Mouse (Mus musculus): ENCODE results near the gene Slco1a5.
"Not testable (repeated sequence)": the region's sequence is repeated elsewhere in the genome, so short reads cannot be mapped to it uniquely, and the experiment has no call there.

Gene Slco1a5

DNA sequence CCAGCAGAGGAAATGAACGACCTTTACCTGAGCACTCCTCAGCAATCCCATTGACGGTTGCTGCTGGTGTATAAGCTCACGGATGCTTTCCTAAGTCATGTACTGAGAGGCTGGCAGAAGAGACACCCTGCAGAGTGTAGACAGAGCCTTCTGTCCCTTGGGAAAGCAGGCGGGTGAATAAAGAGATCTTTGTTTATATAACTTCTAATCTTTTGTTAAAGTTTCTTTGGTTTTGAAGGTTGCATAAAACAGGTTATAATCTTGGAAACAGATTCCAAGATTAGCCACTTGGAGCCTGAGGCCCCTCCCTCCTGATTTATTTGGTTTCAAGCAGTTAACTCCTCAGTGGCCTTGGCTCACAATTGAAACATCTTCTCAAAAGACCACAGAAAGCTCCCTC lies at the start of gene Slco1a5:
Gene Slco1a5, minus strand, starts transcription at position 101 of the 400 bp plus-strand sequence.
- no peak for DNase-seq

DNA sequence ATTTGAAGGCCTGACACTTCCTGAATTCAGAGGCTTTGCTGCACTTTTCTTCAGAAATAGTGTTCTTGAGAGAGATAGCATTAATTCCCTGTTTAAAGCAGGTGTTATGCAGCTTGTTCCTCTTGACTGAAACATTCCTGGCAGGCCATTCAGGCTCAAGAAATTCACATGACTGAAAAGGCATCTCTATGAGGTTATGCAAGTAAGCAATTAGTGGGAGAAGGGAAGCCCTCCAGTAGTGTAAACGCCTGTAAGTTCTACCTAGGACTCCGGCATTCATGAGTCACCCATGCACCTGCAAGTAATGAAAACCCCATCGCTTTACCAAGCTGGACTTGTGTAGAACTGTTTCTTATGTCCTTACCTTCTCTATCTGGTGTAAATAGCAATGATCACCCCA lies 46.8 kb upstream of the Slco1a5 start:
- DNase-seq: no peak

DNA sequence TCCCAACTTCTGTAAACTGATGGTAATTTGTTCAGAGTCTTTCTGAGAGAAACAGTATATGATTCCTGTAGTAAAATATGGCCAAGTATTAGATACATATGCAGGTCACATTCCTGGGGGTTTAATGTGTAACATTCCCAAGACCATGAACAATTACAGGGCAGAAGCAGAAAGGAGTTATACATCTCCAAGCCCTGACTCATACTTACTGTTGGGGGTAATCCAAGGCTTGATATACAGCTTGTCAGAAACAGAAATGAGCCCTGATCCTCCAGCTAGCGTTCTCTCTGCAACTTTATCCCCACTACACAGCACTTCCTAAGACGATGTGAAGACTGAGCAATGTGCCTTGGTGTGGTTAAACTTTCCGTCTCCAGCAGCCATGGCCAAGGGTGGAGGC lies 44.8 kb upstream of the Slco1a5 start:
- no peak for DNase-seq

DNA sequence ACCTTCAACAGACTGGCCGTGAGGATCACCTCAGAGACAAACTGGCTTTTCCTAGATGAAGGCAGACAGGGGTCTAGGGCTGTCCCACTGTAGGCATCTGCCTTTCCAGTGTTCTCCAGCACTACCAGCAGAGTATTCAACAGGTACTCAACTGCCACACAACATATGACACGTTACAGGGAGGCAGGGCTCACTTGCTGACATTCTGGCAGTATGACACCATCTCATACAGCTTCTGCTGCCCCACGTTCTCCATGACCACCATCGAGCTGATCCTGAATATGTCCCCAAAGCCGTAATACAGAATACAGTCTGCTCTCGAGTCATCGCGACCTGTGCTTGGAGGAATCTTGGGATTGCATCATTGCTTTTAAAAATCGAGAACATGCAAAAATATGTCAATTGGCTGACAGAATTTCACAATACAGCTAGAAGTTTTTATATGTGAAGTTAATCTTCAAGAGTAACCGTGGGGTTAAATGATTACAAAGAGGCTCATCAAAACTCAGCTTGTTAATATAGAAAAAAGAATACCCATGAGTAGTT lies 43.8 kb upstream of the Slco1a5 start:
- no peak for DNase-seq

DNA sequence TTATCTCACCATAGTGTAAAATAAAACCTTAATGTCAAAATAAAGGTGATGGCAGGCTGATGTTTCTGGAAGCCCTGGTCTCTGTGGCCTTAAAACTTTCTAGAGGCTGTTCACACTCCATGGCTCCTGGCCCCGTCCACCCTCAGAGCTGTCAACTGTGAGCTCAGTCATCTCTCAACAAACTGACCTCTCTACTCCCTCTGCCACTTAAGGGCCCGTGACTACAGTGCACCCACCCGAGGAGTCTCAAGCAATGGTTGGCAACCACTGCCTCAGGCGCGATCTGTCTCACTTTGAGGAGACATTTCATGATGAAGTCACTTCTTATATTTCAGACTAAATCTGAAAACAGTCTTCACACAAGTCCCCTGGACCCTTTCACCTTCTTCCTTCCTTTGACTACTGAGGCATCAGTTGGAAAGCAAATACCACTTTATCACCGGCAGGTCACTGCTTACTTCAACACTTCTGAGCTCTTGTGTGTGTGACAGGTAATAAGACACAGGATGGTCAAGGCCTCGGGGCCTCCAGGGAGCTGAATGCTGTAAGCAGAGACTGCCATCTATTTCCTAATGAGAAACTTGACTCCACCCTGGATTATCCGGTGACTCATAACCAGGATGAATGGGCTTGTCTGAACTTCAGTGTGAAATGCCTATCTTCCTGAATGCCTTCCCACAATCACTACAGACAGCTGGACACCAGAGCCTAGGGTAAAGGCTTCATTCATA lies 43.1 kb upstream of the Slco1a5 start:
- DNase-seq: no peak

DNA sequence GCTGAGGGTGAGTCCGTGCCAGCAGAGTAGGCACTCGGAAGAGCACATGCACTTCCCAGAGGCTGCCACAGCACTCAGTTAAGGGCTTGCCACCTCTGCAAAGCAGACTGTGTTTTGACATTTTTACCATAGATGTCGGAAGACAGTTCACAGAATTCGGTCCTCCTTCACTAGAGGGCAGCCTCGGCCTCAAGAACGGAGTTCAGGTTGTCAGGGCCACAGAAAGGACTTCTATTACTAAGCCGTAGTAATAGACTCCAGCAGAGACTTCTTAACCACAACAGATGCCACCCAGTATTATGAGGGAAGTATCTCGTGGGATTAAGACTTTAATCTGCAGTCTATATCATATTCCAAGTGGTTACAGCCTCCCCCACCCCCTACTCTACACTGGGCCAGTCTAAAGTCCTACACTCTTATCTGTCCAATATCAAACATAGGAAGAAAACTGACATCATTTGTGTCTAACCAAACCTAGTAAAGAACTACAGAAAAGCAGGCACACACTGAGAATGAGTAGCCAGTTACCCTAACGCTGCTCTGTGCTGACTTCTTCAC lies 40.3 kb upstream of the Slco1a5 start:
- no peak for DNase-seq

DNA sequence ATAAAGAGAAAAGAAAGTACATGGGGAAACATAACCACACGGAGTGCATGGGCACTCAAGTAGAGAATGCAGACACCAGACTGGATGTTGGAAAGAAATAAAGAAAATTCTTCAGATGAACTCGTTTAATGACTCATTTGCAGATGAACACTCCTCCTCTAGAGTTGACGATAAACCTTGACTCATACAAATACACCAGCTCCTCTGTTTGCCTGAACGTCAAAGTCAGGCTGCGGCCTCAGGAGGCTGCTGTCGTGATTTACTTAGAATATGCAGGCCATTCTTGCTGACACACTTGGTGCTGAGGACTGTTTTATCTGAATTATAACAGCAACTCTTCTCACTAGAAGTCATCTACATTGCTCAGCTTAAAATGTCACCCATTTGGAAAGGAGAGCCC lies 39.3 kb upstream of the Slco1a5 start:
- no peak for DNase-seq

DNA sequence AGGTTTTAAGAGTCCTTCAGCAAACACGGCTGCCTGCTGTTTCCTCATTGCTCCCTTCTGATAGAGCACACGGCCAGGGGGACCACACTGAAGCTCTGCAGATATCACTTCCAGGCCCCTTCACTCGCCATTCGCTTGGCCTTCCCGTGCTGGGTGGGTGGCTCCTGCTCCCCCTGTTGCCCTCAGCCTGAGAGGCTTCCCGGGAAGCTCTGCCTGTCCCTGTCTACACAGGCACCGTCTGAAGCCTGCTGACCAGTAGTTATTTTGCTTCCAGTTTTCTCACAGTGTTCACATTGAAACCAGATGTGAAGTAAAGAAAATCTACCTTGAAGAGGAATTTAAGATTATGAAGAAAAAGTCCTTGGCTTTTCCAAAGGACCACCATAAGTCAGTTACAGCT lies 34.3 kb upstream of the Slco1a5 start:
- no peak for DNase-seq

DNA sequence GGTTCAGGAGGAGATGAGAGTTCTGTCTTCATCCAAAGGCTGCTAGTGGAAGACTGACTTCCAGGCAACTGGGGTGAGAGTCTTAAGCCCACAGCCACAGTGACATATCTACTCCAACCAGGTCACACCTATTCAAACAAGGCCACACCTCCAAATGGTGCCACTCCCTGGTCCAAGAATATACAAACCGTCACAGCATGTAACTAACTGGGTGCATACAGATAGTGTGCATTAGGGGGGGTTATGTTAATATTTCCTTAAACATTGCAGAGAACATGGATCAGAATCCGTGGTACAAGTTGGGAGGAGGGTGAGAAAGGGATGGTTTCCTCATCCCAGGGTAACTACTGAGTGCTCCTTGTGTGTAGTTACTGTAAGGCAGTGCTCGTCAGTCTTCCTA lies 29.3 kb upstream of the Slco1a5 start:
- not testable (repeated sequence) for DNase-seq

DNA sequence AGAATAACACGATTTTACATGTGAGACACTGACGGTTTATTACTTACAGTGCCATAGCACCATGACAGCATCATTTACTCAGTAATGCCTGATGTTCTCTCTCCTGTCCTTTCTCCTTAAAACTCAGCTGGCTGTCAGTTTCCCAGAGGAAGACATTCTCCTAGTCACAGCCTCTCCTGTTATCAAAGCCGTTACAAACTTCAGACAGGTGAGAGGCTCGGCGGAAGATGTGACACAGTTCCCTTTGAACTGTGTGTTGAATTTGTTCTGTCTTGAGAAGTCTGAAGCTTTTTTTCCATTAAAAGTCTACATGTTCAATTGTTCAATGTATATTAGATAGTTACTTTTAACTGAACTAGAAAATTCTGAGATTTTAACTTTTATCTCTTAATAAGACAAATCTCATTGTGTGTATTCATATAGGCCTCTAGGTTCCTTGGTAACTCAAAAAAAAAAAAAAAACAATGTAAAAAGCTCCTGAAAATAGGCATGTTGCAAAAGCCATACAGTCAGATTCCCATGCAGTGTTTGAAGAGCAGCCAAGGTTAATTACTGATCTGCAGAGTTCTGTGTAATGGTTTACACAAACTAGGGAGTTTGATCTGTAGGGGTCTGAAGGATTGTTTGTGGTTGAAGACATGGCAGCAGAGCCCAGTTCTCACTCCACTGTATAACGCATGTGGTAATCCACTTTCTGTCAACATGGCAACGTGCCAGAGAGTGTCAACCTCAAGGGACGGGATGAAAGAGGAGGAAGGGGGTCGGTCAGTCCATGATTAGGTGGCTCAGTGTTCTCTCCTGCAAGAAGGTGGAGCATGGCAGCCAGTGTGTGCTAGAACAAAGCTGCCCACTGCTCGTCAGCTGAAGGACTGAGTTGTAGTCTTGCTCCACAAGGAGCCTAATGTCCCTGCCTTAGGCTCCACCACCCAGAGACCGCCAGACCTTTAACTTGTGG lies 24.9 kb upstream of the Slco1a5 start:
- DNase-seq: no peak

DNA sequence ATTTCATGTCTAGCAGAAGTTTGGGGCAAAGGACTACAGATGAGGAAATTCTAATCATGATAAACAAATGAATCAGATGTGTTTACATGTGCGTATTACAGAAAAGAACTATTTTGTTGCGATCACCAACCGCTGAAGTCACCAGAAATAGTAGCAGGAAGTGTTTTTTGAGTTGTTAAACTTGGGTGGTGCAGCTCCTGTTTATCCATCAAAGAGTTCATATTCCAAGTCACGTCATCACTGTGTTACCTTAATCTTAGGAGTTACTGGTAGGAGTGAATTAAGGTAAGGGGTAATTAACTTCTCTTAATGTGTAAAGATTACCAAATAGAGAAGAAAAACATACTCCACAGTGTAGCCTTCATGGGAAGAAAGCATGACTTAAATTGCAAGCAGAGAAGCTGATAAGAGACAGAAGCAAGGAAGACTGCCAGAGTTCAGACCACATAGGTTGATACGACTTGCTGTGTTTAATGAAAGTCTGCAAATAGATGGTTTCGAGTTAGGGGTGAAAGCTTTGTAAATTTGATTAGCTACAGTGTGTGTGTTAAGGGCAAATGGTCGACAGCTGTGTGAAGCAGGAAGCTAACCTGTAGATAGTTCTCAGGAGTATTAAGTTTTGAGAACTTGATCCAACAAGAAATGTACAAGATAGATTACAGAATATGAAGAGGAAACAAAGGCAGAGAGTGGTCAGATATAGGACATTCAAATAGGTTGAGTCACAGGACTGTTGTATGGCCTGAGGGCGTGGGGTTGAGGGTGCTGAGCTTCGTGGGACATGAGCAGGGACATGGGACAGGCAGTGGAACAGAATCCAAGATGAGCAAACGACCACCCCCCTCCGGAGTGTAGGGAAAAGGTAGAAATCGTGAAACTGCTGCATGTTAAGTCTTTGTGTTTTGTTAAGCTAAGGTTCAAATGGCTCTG lies 23.7 kb upstream of the Slco1a5 start:
- no peak for DNase-seq

DNA sequence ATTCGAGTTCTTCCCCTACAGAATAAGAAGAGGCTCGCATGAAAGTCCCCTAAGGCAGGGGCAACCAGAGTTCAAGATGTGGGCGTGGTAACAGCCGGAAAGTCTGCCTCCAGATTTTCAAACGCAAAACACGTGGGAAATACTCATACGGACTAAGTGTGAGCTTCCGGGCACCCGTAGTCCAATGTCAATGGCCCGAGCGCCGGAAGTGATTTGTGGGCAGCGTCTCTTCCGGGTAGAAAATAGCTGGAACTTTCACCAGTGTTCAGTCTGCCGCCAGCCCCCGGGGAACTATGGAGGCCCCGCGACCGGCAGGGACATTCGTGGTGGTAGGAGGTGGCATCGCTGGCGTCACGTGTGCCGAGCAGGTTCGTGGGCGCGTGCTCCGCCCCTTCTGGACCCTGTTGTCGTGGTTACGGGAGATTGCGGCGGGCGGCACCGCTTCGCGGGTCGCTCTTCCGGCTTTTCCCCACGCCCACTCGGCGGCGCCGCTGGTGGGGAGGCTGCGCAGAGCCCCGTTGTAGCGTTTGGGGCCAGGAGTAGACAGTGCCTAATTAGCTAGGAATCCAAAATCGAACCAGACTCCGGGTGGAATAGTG lies 22.8 kb upstream of the Slco1a5 start, which contains the start of gene Pyroxd1:
Gene Pyroxd1, plus strand, starts transcription at position 215 of the 599 bp plus-strand sequence.
- DNase-seq: peak; percentile 91

DNA sequence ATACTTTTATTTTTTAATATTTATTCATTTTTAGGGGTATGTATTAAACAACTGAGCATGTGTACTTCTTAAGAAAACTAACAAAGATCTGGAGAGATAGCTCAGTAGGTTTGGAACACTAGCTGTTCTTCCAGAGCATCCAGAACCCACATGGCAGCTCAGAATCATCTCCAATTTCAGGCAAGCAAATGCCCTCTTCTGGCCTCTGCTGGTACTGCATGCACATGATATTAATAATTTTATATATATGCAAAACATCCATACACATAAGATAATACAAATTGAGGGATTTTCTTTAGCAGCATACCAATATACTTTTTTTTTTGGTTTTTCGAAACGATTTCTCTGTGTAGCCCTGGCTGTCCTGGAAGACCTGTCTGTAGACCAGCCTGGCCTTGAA lies 20.8 kb upstream of the Slco1a5 start:
- DNase-seq: peak; percentile 59

DNA sequence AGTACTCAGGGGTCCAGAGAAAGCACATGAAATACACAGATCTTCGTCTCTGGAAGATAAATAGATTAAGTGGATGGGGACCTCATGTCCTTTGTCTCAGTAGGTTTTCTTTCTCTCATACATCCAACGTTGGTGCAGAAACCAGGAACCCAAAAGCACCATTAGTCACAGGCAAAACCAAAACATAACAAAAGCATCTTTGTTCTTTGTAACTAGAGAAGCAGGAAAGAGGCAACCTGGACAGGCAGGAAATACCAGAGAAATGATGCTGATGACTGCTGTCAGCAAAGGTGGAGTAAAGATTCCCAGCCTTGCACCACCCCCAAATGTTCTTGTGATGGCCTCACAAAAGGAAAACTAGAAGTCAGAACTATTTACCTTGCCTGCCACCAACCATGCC lies 16.8 kb upstream of the Slco1a5 start:
- DNase-seq: no peak

DNA sequence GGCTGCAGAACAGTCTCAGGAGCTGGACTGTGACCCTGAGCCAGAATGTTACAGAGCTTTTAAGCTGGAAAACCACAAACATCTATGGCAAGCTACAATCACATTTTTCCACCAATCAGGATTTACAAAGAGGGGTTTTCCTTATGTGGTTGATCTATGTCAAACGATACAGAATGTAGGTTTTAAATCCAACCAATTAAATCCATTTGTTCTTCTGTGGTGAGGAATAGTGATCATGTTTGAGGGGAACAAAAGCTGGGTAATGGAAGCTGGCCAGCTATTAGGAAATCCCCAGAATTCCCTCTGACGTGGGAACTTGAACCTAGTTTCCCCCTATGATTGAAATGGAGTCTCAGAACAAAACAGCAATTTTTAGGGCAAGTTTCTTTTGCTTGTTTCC lies 16.2 kb upstream of the Slco1a5 start:
- DNase-seq: no peak

DNA sequence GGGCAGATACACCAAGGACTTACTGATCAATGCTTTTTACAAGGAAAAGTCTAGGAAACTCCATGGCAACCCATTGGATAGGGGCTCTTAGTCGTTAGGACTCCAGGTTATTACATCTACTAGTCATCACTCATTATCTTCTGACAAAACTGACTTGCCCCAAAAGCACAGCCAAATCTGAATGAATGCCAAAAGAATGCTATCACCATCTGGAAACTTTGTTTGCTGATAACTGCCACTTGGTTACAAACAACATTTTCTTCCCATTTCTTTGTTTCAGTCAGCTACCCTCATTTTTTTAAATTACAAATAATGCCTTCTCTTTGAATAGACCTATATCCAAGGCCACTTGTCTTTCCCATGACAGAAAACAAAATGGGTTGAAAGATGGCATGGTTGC lies 6.4 kb upstream of the Slco1a5 start:
- no peak for DNase-seq

DNA sequence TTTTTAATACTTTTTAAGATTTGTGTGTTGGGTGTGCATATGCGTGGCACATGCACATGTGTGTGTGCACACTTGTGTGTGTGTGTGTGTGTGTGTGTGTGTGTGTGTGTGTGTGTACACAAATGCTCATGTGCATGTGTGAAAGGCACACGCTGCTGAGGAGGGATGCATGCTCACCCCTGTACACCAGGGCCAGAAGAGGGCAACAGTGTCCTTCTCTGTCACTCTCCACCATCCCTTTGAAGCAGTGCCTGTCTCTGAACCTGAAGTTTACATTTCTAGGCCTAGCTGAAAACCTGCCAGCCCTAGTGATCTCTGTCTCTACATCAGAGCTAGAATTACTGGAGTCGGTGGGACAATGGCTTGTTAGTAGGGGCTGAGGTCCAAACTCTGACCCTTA lies 3.8 kb upstream of the Slco1a5 start:
- DNase-seq: no peak

DNA sequence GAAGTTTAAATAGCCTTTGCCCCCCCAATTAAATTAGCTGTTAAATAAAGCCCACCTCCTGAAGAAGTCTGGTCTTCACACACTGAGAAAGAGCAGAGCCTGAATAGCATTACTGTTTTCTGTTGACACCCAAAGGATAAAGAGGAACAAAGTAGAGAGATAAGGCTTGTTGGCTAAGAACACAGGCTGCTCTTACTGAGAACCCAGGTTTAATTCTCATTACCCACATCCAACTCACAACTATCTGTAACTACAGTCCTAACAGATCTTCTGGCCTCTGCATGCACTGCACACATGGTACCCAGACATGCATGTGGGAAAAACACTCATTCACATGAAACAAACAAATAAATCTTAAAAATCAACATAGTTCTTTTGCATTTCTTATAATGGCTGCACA lies 5.7 kb downstream of the Slco1a5 start:
- no peak for DNase-seq

DNA sequence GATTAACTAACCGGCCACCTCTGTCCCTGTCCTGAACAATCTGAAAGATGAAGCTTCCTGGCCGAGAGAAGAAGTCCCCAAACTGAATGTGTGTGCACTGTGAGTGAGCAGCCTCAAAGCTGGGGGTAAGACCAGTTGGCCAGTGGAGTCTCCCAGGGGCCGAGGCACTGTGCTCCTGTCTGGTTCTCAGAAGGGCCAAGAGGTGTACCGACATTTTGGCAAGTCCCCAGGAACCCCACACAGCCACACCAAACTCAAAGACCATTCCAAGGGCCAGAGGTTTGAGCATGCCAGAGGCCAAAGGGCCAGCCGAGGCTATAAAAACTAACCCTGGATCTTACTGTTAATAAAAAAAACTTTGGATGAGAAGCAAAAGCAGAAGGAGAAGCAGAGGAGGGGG lies 8.5 kb downstream of the Slco1a5 start:
- DNase-seq: no peak

DNA sequence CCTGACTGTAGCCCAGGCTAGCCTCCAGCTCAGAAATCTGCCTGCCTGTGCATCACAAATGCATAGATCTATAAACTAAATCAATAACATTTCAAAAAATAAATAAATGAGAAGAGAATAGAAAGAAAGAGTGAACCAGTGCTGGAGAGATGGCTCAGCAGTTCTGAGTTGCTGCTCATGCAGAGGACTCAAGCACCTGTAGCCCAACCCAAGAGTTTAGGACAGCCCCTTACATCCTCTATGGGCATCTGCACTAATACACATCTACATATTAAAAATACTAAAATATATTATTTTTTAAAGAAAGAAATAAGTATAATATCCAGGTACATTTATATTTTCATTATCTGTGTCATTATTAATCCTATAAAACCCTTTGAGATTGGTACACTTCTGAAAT lies 17.7 kb downstream of the Slco1a5 start:
- DNase-seq: no peak

DNA sequence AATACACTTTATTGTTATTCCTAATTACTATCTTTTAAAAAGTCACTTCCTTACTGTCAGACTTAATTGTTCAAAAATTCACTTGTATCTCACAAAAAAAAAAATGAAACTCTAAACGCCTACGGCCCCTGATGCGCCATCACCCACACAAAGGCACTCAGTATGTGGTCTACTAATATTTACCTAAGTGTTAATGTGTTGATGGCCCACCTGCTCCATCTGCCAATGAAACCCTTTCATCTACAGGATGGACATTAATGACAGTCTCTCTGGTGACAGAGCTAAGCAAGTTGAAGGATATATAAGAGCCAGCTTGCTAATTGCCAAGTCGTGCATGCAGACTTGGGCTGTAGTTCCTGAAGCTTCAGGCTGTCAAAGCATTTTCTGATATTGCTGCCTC lies 24.7 kb downstream of the Slco1a5 start, which contains the start of gene Iapp:
Gene Iapp, plus strand, starts transcription at position 326 of the 400 bp plus-strand sequence.
- DNase-seq: no peak
